Mouse (Mus musculus) midbrain, embryonic 11.5 days (tissue): ENCODE results near the gene Znrf4. TPM values are rescaled to one million over a fixed set of nuclear protein-coding genes. Genes with fewer than 3 reads are reported as not detected.

Source experiments
- ATAC-seq: fragments of 200-750 bp; cut with Nextera tagmentation; 2 replicates; pipeline ENCODE4 v1.8.0; 2017; ENCODE audit warnings: moderate TSS enrichment, moderate library complexity; ENCODE audit not compliant: low FRiP score
- DNase-seq: peaks from one replicate; pipeline ENCODE4 v3.0.0; 2015; ENCODE audit warnings: low spot score; ENCODE audit errors: missing footprints
- H3K27ac ChIP-seq: fragments of 300-500 bp; sonication (generic); 2 replicates; pipeline ENCODE4 v1.5.1; 2014; ENCODE audit warnings: low read depth, low read length
- H3K27me3 ChIP-seq: fragments of 300-500 bp; sonication (generic); 2 replicates; pipeline ENCODE4 v1.6.1; 2014; ENCODE audit warnings: mild to moderate bottlenecking, low read length, moderate library complexity, mixed read lengths; ENCODE audit not compliant: control insufficient read depth, insufficient read depth
- H3K36me3 ChIP-seq: fragments of 300-500 bp; sonication (generic); 2 replicates; pipeline ENCODE4 v1.6.1; 2014; ENCODE audit warnings: mild to moderate bottlenecking, low read length, moderate library complexity, mixed read lengths; ENCODE audit not compliant: control insufficient read depth, insufficient read depth
- H3K4me1 ChIP-seq: fragments of 300-500 bp; sonication (generic); 2 replicates; pipeline ENCODE4 v1.6.1; 2014; ENCODE audit warnings: low read length; ENCODE audit not compliant: control insufficient read depth, insufficient read depth
- H3K4me2 ChIP-seq: fragments of 300-500 bp; sonication (generic); 2 replicates; pipeline ENCODE4 v1.6.1; 2014; ENCODE audit warnings: mild to moderate bottlenecking, moderate library complexity
- H3K4me3 ChIP-seq: fragments of 300-500 bp; sonication (generic); 2 replicates; pipeline ENCODE4 v1.5.1; 2014; ENCODE audit warnings: low read depth, low read length
- H3K9ac ChIP-seq: fragments of 300-500 bp; sonication (generic); 2 replicates; pipeline ENCODE4 v1.6.1; 2014; ENCODE audit warnings: low read length
- H3K9me3 ChIP-seq: fragments of 300-500 bp; sonication (generic); 2 replicates; pipeline ENCODE4 v1.6.1; 2016; ENCODE audit warnings: low read length; ENCODE audit not compliant: control insufficient read depth
- WGBS: fragments of 180-500 bp; shearing (Covaris S2); extraction: QIAGEN DNeasy Blood & Tissue Kit; methylation state at CpG from one replicate; pipeline ENCODE4 v1.1.7; 2014; 5-methylcytosine and 5-hydroxymethylcytosine counted together
- polyA plus RNA-seq: library from polyadenylated mRNA; unstranded; fragments of >200 nt; fragmentation: Nextera tagmentation; extraction: Ambion mirVana; gene quantifications from 2 replicates; pipeline ENCODE4 v1.2.1, GENCODE M21; 2014

Gene Znrf4
- polyA plus RNA-seq, 1 experiment from 2014 or later = not detected

GRCm38 (mm10) chr17:56542736-56543135 lies 30.5 kb upstream of the Znrf4 start:
- no peaks in the 10 kb centered on the region for H3K9me3 ChIP-seq
- H3K9ac ChIP-seq = no peak overlapping the region
- H3K4me1 ChIP-seq = peaks cover 5% of the 10 kb centered on the region
- no peaks in the 10 kb centered on the region for H3K36me3 ChIP-seq
- no peak overlapping the region for H3K4me2 ChIP-seq
- no peak overlapping the region for H3K4me3 ChIP-seq
- 52% methylated on average over 8 of the region's 8 CpGs for WGBS
- no peak for DNase-seq
- H3K27me3 ChIP-seq = no peaks in the 10 kb centered on the region
- no peak for ATAC-seq
- no peak overlapping the region for H3K27ac ChIP-seq

- peaks cover 14% of the 10 kb centered on the region for H3K4me1 ChIP-seq
- DNase-seq = no peak
- H3K4me3 ChIP-seq = no peak overlapping the region
- WGBS = 45% methylated on average over 5 of the region's 6 CpGs
- H3K4me2 ChIP-seq = no peak overlapping the region
- H3K27me3 ChIP-seq = no peaks in the 10 kb centered on the region
- no peaks in the 10 kb centered on the region for H3K36me3 ChIP-seq
- ATAC-seq = no peak
- no peak overlapping the region for H3K9ac ChIP-seq
- no peak overlapping the region for H3K27ac ChIP-seq
- H3K9me3 ChIP-seq = no peaks in the 10 kb centered on the region
Observed at GRCm38 (mm10) chr17:56540562-56540975, 28.3 kb upstream of the Znrf4 start.

- 10% methylated on average over 8 of the region's 8 CpGs for WGBS
- H3K27ac ChIP-seq = no peak overlapping the region
- no peak overlapping the region for H3K4me3 ChIP-seq
- H3K4me1 ChIP-seq = peaks cover 14% of the 10 kb centered on the region
- DNase-seq (no peak), ATAC-seq (peak; percentile 59)
- no peaks in the 10 kb centered on the region for H3K27me3 ChIP-seq
- no peaks in the 10 kb centered on the region for H3K36me3 ChIP-seq
- H3K9ac ChIP-seq = no peak overlapping the region
- no peaks in the 10 kb centered on the region for H3K9me3 ChIP-seq
- H3K4me2 ChIP-seq = no peak overlapping the region
Observed at GRCm38 (mm10) chr17:56537912-56538311, 25.7 kb upstream of the Znrf4 start.

- H3K36me3 ChIP-seq = no peaks in the 10 kb centered on the region
- H3K9me3 ChIP-seq = no peaks in the 10 kb centered on the region
- 59% methylated on average over 3 of the region's 3 CpGs for WGBS
- H3K27ac ChIP-seq = no peak overlapping the region
- no peak overlapping the region for H3K4me3 ChIP-seq
- DNase-seq (no peak), ATAC-seq (no peak)
- peaks cover 14% of the 10 kb centered on the region for H3K4me1 ChIP-seq
- H3K27me3 ChIP-seq = no peaks in the 10 kb centered on the region
- H3K4me2 ChIP-seq = no peak overlapping the region
- H3K9ac ChIP-seq = no peak overlapping the region
Observed at GRCm38 (mm10) chr17:56536874-56537273, 24.6 kb upstream of the Znrf4 start.

GRCm38 (mm10) chr17:56536192-56536591 lies 24.0 kb upstream of the Znrf4 start:
- H3K9me3 ChIP-seq = no peaks in the 10 kb centered on the region
- ATAC-seq (no peak), DNase-seq (no peak)
- no peaks in the 10 kb centered on the region for H3K36me3 ChIP-seq
- peak overlapping the region; percentile 25; the same call in 1 of the 2 replicates for H3K27ac ChIP-seq
- no peak overlapping the region for H3K9ac ChIP-seq
- no peak overlapping the region for H3K4me2 ChIP-seq
- no peaks in the 10 kb centered on the region for H3K27me3 ChIP-seq
- H3K4me1 ChIP-seq = peaks cover 14% of the 10 kb centered on the region
- no peak overlapping the region for H3K4me3 ChIP-seq
- WGBS = 53% methylated on average over 14 of the region's 14 CpGs

- H3K9me3 ChIP-seq = no peaks in the 10 kb centered on the region
- H3K27me3 ChIP-seq = no peaks in the 10 kb centered on the region
- DNase-seq = no peak
- no peak overlapping the region for H3K4me2 ChIP-seq
- H3K27ac ChIP-seq = no peak overlapping the region
- no peak overlapping the region for H3K4me3 ChIP-seq
- 66% methylated on average over 4 of the region's 4 CpGs for WGBS
- no peaks in the 10 kb centered on the region for H3K4me1 ChIP-seq
- H3K9ac ChIP-seq = no peak overlapping the region
- ATAC-seq = no peak
- H3K36me3 ChIP-seq = no peaks in the 10 kb centered on the region
Observed at GRCm38 (mm10) chr17:56524943-56525342, 12.7 kb upstream of the Znrf4 start.

- H3K36me3 ChIP-seq = no peaks in the 10 kb centered on the region
- no peak overlapping the region for H3K27ac ChIP-seq
- no peak overlapping the region for H3K4me2 ChIP-seq
- WGBS = 46% methylated on average over 1 of the region's 1 CpGs
- no peaks in the 10 kb centered on the region for H3K27me3 ChIP-seq
- H3K9ac ChIP-seq = no peak overlapping the region
- DNase-seq (no peak), ATAC-seq (no peak)
- H3K4me1 ChIP-seq = no peaks in the 10 kb centered on the region
- no peaks in the 10 kb centered on the region for H3K9me3 ChIP-seq
- H3K4me3 ChIP-seq = no peak overlapping the region
Observed at GRCm38 (mm10) chr17:56522744-56523143, 10.5 kb upstream of the Znrf4 start.

GRCm38 (mm10) chr17:56515690-56516410 lies 3.6 kb upstream of the Znrf4 start:
- H3K9ac ChIP-seq = no peak overlapping the region
- H3K27me3 ChIP-seq = peaks cover 24% of the 10 kb centered on the region
- peaks cover 3% of the 10 kb centered on the region; the same call in 1 of the 2 replicates for H3K4me1 ChIP-seq
- H3K9me3 ChIP-seq = no peaks in the 10 kb centered on the region; the same call in 1 of the 2 replicates
- H3K4me2 ChIP-seq = no peak overlapping the region
- no peaks in the 10 kb centered on the region for H3K36me3 ChIP-seq
- H3K4me3 ChIP-seq = no peak overlapping the region
- WGBS = 14% methylated on average over 13 of the region's 13 CpGs
- DNase-seq = no peak
- H3K27ac ChIP-seq = peak overlapping the region; percentile 16; the same call in 1 of the 2 replicates
- peak; percentile 66 for ATAC-seq

- no peak overlapping the region for H3K9ac ChIP-seq
- H3K27ac ChIP-seq = no peak overlapping the region
- H3K4me1 ChIP-seq = peaks cover 3% of the 10 kb centered on the region; the same call in 1 of the 2 replicates
- no peak overlapping the region for H3K4me3 ChIP-seq
- 53% methylated on average over 12 of the region's 12 CpGs for WGBS
- DNase-seq = no peak
- no peak for ATAC-seq
- no peaks in the 10 kb centered on the region for H3K36me3 ChIP-seq
- H3K9me3 ChIP-seq = no peaks in the 10 kb centered on the region; the same call in 1 of the 2 replicates
- H3K4me2 ChIP-seq = no peak overlapping the region
- peaks cover 33% of the 10 kb centered on the region for H3K27me3 ChIP-seq
Observed at GRCm38 (mm10) chr17:56514916-56515315, 2.7 kb upstream of the Znrf4 start.
